Mouse (Mus musculus): ENCODE measurements at regions not wholly inside any gene's neighbourhood (a gene's known extent, or its start where the extent isn't known, plus 50 kb on each side); places are given as distances from the start of the nearest gene placed in this dataset.

DNA sequence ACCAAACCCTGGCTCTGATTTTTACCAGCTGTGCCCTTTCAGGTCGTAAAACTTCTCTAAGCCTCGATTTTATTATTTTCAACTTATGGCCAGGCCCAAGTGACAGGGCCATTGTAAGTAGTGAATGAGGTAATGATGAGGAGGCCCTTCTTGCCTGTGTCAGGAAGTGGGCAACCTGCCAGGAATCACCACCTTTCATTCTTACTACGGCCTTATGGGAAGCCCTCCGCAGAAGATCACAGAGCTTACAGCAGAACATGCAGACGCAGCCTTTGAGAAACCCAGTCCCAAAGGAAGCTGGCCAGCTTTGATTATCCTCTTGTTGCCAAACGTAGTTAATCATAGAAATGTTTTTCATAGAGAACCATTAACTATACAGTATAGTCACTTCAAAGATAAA is 124.9 kb upstream of the Mpp6 start:
- Histone ChIP-seq H3K4me1 (ENCODE audit: control insufficient read depth, insufficient read depth, low read length) (no peaks in the 10 kb centered on the region), H3K27ac (ENCODE audit: low read depth, low read length) (no peak overlapping the region), H3K9me3 (ENCODE audit: control insufficient read depth, low read length) (no peaks in the 10 kb centered on the region), H3K36me3 (ENCODE audit: control insufficient read depth, insufficient read depth, low read length) (no peaks in the 10 kb centered on the region), H3K4me3 (ENCODE audit: low read depth, low read length) (no peak overlapping the region), H3K4me2 (no peak overlapping the region), H3K9ac (ENCODE audit: low read length) (no peak overlapping the region), H3K27me3 (ENCODE audit: control insufficient read depth, insufficient read depth, low read length) (no peaks in the 10 kb centered on the region)
- ATAC-seq (ENCODE audit: low FRiP score) (no peak), DNase-seq (ENCODE audit: low spot score, missing footprints) (no peak)
- WGBS = 80% methylated on average over 6 of the region's 6 CpGs

- DNase-seq (ENCODE audit: low spot score, missing footprints) (no peak), ATAC-seq (ENCODE audit: low FRiP score) (no peak)
- H3K9ac ChIP-seq (ENCODE audit: low read length) = no peak overlapping the region
- no peak overlapping the region for H3K4me2 ChIP-seq
- no peaks in the 10 kb centered on the region for H3K9me3 ChIP-seq (ENCODE audit: control insufficient read depth, low read length)
- no peaks in the 10 kb centered on the region for H3K36me3 ChIP-seq (ENCODE audit: control insufficient read depth, insufficient read depth, low read length)
- no peaks in the 10 kb centered on the region for H3K27me3 ChIP-seq (ENCODE audit: control insufficient read depth, insufficient read depth, low read length)
- 86% methylated on average over 5 of the region's 5 CpGs for WGBS
- H3K4me1 ChIP-seq (ENCODE audit: control insufficient read depth, insufficient read depth, low read length) = no peaks in the 10 kb centered on the region
- H3K27ac ChIP-seq (ENCODE audit: low read depth, low read length) = no peak overlapping the region
- H3K4me3 ChIP-seq (ENCODE audit: low read depth, low read length) = no peak overlapping the region
Measured at GRCm38 (mm10) chr6:49987141-49987540, 122.9 kb upstream of the Mpp6 start.

GRCm38 (mm10) chr6:49987541-49988210 is 122.4 kb upstream of the Mpp6 start:
- H3K27me3 ChIP-seq (ENCODE audit: control insufficient read depth, insufficient read depth, low read length) = no peaks in the 10 kb centered on the region
- no peak overlapping the region for H3K4me2 ChIP-seq
- no peak overlapping the region for H3K4me3 ChIP-seq (ENCODE audit: low read depth, low read length)
- DNase-seq (ENCODE audit: low spot score, missing footprints) (no peak), ATAC-seq (ENCODE audit: low FRiP score) (no peak)
- no peak overlapping the region for H3K9ac ChIP-seq (ENCODE audit: low read length)
- H3K36me3 ChIP-seq (ENCODE audit: control insufficient read depth, insufficient read depth, low read length) = no peaks in the 10 kb centered on the region
- H3K9me3 ChIP-seq (ENCODE audit: control insufficient read depth, low read length) = no peaks in the 10 kb centered on the region
- no peaks in the 10 kb centered on the region for H3K4me1 ChIP-seq (ENCODE audit: control insufficient read depth, insufficient read depth, low read length)
- H3K27ac ChIP-seq (ENCODE audit: low read depth, low read length) = no peak overlapping the region
- 88% methylated on average over 3 of the region's 3 CpGs for WGBS

DNA sequence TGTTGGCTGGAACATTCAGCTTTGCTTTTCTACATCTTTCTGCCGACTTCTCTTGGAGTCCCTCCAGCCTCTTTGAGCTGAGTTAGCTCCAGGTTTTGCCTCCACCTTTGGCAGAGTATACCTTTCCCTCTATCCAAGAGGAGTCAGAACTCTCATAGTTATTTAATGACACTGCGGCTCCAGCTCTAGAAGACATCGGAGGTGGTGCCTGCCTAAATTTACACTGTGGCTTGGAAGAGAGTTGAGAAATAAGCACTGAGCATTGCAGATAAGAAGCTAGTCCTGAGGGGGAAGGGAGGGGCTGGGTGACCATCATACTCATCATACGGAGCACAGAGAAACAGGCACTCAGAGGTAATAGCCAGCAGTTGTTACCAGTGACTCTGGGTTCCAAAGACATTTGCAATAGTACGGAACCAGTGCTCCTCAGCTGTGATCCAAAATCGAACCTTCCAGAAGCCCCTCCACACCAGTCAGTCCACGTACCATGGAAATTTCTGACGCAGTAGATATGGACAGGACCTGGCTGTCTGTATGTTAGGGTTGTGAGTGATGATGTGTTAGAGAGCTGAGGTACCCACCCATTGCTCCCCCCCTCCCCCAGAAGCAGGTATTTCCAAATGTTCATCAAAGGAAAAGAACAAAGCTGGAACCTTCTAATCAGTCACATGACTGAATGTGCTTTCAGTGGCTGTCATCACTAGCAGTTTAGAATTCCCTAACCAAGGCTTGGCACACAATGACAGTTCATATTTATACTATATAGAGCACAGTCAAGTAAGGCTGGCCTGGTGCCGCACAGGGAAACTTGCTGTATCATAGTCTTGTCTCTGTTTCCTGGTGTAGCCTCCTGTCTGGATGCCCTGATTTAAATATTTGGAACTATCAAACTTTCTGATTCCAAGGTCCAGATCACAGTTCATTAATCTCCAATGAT is 120.2 kb upstream of the Mpp6 start:
- Histone ChIP-seq H3K4me3 (ENCODE audit: low read depth, low read length) (no peak overlapping the region), H3K36me3 (ENCODE audit: control insufficient read depth, insufficient read depth, low read length) (no peaks in the 10 kb centered on the region), H3K4me1 (ENCODE audit: control insufficient read depth, insufficient read depth, low read length) (no peaks in the 10 kb centered on the region), H3K9me3 (ENCODE audit: control insufficient read depth, low read length) (no peaks in the 10 kb centered on the region), H3K9ac (ENCODE audit: low read length) (no peak overlapping the region), H3K27ac (ENCODE audit: low read depth, low read length) (no peak overlapping the region), H3K27me3 (ENCODE audit: control insufficient read depth, insufficient read depth, low read length) (no peaks in the 10 kb centered on the region), H3K4me2 (no peak overlapping the region)
- DNase-seq (ENCODE audit: low spot score, missing footprints) = no peak
- 88% methylated on average over 9 of the region's 9 CpGs for WGBS
- no peak for ATAC-seq (ENCODE audit: low FRiP score)

DNA sequence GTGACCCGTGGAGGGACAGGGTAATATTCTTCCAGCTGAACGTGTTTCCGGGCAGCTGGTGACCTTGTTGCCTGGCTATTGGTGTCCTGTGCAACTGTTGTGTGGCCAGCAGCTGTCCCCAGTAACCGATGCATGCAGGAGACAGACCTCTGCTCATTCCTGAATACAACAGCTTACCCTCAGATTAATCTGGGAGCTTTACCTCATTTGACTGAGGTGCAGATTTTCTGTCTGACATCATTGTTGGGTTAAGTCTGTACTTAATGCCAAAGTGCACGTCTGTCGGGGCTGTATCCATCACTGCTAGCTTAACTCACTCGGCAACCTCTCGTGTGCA is 119.6 kb upstream of the Mpp6 start:
- DNase-seq (ENCODE audit: low spot score, missing footprints) = no peak
- H3K9ac ChIP-seq (ENCODE audit: low read length) = no peak overlapping the region
- H3K4me3 ChIP-seq (ENCODE audit: low read depth, low read length) = no peak overlapping the region
- no peaks in the 10 kb centered on the region for H3K27me3 ChIP-seq (ENCODE audit: control insufficient read depth, insufficient read depth, low read length)
- H3K4me2 ChIP-seq = no peak overlapping the region
- no peaks in the 10 kb centered on the region for H3K9me3 ChIP-seq (ENCODE audit: control insufficient read depth, low read length)
- no peak for ATAC-seq (ENCODE audit: low FRiP score)
- no peaks in the 10 kb centered on the region for H3K36me3 ChIP-seq (ENCODE audit: control insufficient read depth, insufficient read depth, low read length)
- H3K27ac ChIP-seq (ENCODE audit: low read depth, low read length) = no peak overlapping the region
- 57% methylated on average over 8 of the region's 8 CpGs for WGBS
- no peaks in the 10 kb centered on the region for H3K4me1 ChIP-seq (ENCODE audit: control insufficient read depth, insufficient read depth, low read length)

DNA sequence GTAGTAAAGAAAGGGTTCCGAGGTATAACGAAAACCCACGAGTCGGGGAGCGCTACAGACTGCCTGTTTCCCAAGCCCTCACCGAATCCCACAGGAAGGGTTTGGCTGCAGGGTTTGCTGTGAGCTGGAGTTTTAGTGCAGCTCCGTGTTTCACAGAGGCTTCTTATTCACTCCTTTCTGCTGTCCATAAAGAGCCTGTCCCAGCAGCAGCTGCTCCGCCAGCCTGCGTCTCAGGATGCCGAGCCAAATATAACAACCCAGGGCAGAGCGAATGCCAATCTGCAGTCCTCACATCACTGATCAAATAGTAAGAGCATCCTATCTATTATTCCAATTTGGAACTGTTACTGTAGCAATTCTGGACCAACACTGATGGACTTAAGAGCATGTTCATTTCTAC is 110.7 kb upstream of the Mpp6 start:
- no peaks in the 10 kb centered on the region for H3K4me1 ChIP-seq (ENCODE audit: control insufficient read depth, insufficient read depth, low read length)
- WGBS = 89% methylated on average over 11 of the region's 11 CpGs
- no peak overlapping the region for H3K27ac ChIP-seq (ENCODE audit: low read depth, low read length)
- no peaks in the 10 kb centered on the region for H3K9me3 ChIP-seq (ENCODE audit: control insufficient read depth, low read length)
- H3K36me3 ChIP-seq (ENCODE audit: control insufficient read depth, insufficient read depth, low read length) = no peaks in the 10 kb centered on the region
- DNase-seq (ENCODE audit: low spot score, missing footprints) (no peak), ATAC-seq (ENCODE audit: low FRiP score) (no peak)
- H3K4me2 ChIP-seq = no peak overlapping the region
- no peaks in the 10 kb centered on the region for H3K27me3 ChIP-seq (ENCODE audit: control insufficient read depth, insufficient read depth, low read length)
- no peak overlapping the region for H3K9ac ChIP-seq (ENCODE audit: low read length)
- H3K4me3 ChIP-seq (ENCODE audit: low read depth, low read length) = no peak overlapping the region

- ATAC-seq (ENCODE audit: low FRiP score) (no peak), DNase-seq (ENCODE audit: low spot score, missing footprints) (no peak)
- no peaks in the 10 kb centered on the region for H3K36me3 ChIP-seq (ENCODE audit: control insufficient read depth, insufficient read depth, low read length)
- WGBS = 86% methylated on average over 4 of the region's 4 CpGs
- H3K4me2 ChIP-seq = no peak overlapping the region
- no peak overlapping the region for H3K9ac ChIP-seq (ENCODE audit: low read length)
- no peak overlapping the region for H3K4me3 ChIP-seq (ENCODE audit: low read depth, low read length)
- H3K27me3 ChIP-seq (ENCODE audit: control insufficient read depth, insufficient read depth, low read length) = no peaks in the 10 kb centered on the region
- no peak overlapping the region for H3K27ac ChIP-seq (ENCODE audit: low read depth, low read length)
- no peaks in the 10 kb centered on the region for H3K4me1 ChIP-seq (ENCODE audit: control insufficient read depth, insufficient read depth, low read length)
- no peaks in the 10 kb centered on the region for H3K9me3 ChIP-seq (ENCODE audit: control insufficient read depth, low read length)
Measured at GRCm38 (mm10) chr6:50008074-50008473, 102.0 kb upstream of the Mpp6 start.

DNA sequence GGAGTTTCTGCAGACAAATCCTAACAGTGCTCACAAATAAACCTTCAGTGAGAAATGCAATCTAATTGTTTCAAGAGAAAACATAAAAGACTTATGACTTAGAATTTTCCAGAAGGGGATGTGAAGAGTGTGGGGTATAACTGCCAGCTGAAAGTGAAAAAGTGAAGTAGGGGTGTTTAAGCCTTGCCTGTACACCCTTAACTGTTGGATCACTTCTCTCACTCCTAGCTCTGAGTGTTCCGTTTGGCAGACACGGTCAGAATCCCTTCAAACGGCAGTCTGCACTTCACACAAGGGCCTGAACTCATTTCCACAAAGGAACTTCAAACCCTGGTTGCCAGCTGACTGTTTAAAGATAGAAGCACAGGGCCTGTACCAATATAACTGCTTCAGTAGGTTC is 101.2 kb upstream of the Mpp6 start:
- Histone ChIP-seq H3K9ac (ENCODE audit: low read length) (no peak overlapping the region), H3K36me3 (ENCODE audit: control insufficient read depth, insufficient read depth, low read length) (no peaks in the 10 kb centered on the region), H3K4me3 (ENCODE audit: low read depth, low read length) (no peak overlapping the region), H3K4me1 (ENCODE audit: control insufficient read depth, insufficient read depth, low read length) (no peaks in the 10 kb centered on the region), H3K9me3 (ENCODE audit: control insufficient read depth, low read length) (no peaks in the 10 kb centered on the region), H3K4me2 (no peak overlapping the region), H3K27me3 (ENCODE audit: control insufficient read depth, insufficient read depth, low read length) (no peaks in the 10 kb centered on the region), H3K27ac (ENCODE audit: low read depth, low read length) (no peak overlapping the region)
- WGBS = 77% methylated on average over 3 of the region's 3 CpGs
- ATAC-seq (ENCODE audit: low FRiP score) (no peak), DNase-seq (ENCODE audit: low spot score, missing footprints) (no peak)

GRCm38 (mm10) chr6:50009339-50009738 is 100.7 kb upstream of the Mpp6 start:
- Histone ChIP-seq H3K4me1 (ENCODE audit: control insufficient read depth, insufficient read depth, low read length) (no peaks in the 10 kb centered on the region), H3K4me2 (no peak overlapping the region), H3K36me3 (ENCODE audit: control insufficient read depth, insufficient read depth, low read length) (no peaks in the 10 kb centered on the region), H3K27me3 (ENCODE audit: control insufficient read depth, insufficient read depth, low read length) (no peaks in the 10 kb centered on the region), H3K27ac (ENCODE audit: low read depth, low read length) (no peak overlapping the region), H3K9ac (ENCODE audit: low read length) (no peak overlapping the region), H3K9me3 (ENCODE audit: control insufficient read depth, low read length) (no peaks in the 10 kb centered on the region), H3K4me3 (ENCODE audit: low read depth, low read length) (no peak overlapping the region)
- WGBS = 80% methylated on average over 7 of the region's 7 CpGs
- DNase-seq (ENCODE audit: low spot score, missing footprints) = no peak
- ATAC-seq (ENCODE audit: low FRiP score) = no peak
